Mouse (Mus musculus): ENCODE data around the gene Zeb2.

Gene Zeb2

GRCm38 (mm10) chr2:45097969-45098368 is 19.2 kb downstream of the Zeb2 start:
- DNase-seq (ENCODE audit: low spot score in 2 of 2) = no peak

GRCm38 (mm10) chr2:45096638-45097247 is 20.5 kb downstream of the Zeb2 start:
- DNase-seq (ENCODE audit: low spot score in 2 of 2) = no peak

- no peak for DNase-seq (ENCODE audit: low spot score in 2 of 2)
Observed at GRCm38 (mm10) chr2:45095825-45096224, 21.4 kb downstream of the Zeb2 start.

- no peak for DNase-seq (ENCODE audit: low spot score in 2 of 2)
Observed at GRCm38 (mm10) chr2:45094371-45094967, 22.7 kb downstream of the Zeb2 start.

- no peak for DNase-seq (ENCODE audit: low spot score in 2 of 2)
Observed at GRCm38 (mm10) chr2:45093479-45093878, 23.7 kb downstream of the Zeb2 start.

- no peak for DNase-seq (ENCODE audit: low spot score in 2 of 2)
Observed at GRCm38 (mm10) chr2:45092654-45093053, 24.5 kb downstream of the Zeb2 start.

GRCm38 (mm10) chr2:45090529-45091297 is 26.5 kb downstream of the Zeb2 start:
- no peak for DNase-seq (ENCODE audit: low spot score in 2 of 2)

- DNase-seq (ENCODE audit: low spot score in 2 of 2) = no peak
Observed at GRCm38 (mm10) chr2:45089251-45089530, 28.0 kb downstream of the Zeb2 start.

- DNase-seq (ENCODE audit: low spot score in 2 of 2) = no peak
Observed at GRCm38 (mm10) chr2:45088435-45089250, 28.6 kb downstream of the Zeb2 start.

- DNase-seq (ENCODE audit: low spot score in 2 of 2) = no peak
Observed at GRCm38 (mm10) chr2:45087208-45087607, 30.0 kb downstream of the Zeb2 start.

GRCm38 (mm10) chr2:45085653-45086052 is 31.5 kb downstream of the Zeb2 start:
- no peak for DNase-seq (ENCODE audit: low spot score in 2 of 2)

- no peak for DNase-seq (ENCODE audit: low spot score in 2 of 2)
Observed at GRCm38 (mm10) chr2:45083042-45083441, 34.2 kb downstream of the Zeb2 start.

- DNase-seq (ENCODE audit: low spot score in 2 of 2) = no peak
Observed at GRCm38 (mm10) chr2:45081559-45081958, 35.6 kb downstream of the Zeb2 start.

GRCm38 (mm10) chr2:45077938-45078487 is 39.2 kb downstream of the Zeb2 start:
- DNase-seq (ENCODE audit: low spot score in 2 of 2) = no peak

- no peak for DNase-seq (ENCODE audit: low spot score in 2 of 2)
Observed at GRCm38 (mm10) chr2:45077383-45077782, 39.8 kb downstream of the Zeb2 start.

GRCm38 (mm10) chr2:45073025-45073424 is 44.2 kb downstream of the Zeb2 start:
- no peak for DNase-seq (ENCODE audit: low spot score in 2 of 2)

GRCm38 (mm10) chr2:45071296-45071695 is 45.9 kb downstream of the Zeb2 start:
- DNase-seq (ENCODE audit: low spot score in 2 of 2) = no peak

GRCm38 (mm10) chr2:45070612-45071276 is 46.5 kb downstream of the Zeb2 start:
- no peak for DNase-seq (ENCODE audit: low spot score in 2 of 2)

GRCm38 (mm10) chr2:45068792-45069550 is 48.2 kb downstream of the Zeb2 start:
- no peak for DNase-seq (ENCODE audit: low spot score in 2 of 2)

- DNase-seq (ENCODE audit: low spot score in 2 of 2) = no peak
Observed at GRCm38 (mm10) chr2:45067116-45067515, 50.1 kb downstream of the Zeb2 start.
